Mouse (Mus musculus) left cerebral cortex, postnatal 10 days (tissue): Measurements from ENCODE around the gene Rpl35. TPM values are rescaled to one million over a fixed set of nuclear protein-coding genes. Genes with fewer than 3 reads are reported as not detected.

Source experiments
- DNase-seq, 2 experiments: peaks; one replicate each; pipeline ENCODE4 v3.0.0; 2021 to 2022; ENCODE audit warnings: low spot score in 2 of 2, mixed read lengths in 1 of 2; ENCODE audit errors: extremely low spot score in 1 of 2
- intact Hi-C: fragments of 180-260 bp; cut with DNase I; formaldehyde crosslinking; loops from one replicate; pipeline ENCODE4 v1.15.1; 2025
- total RNA-seq, 2 experiments: library from RNA; stranded (reverse); gene quantifications; 2 replicates each; pipeline ENCODE4 v1.2.3; 2021

Gene Rpl35
- total RNA-seq, 2 experiments from 2014 or later = 326 to 336 TPM

DNA sequence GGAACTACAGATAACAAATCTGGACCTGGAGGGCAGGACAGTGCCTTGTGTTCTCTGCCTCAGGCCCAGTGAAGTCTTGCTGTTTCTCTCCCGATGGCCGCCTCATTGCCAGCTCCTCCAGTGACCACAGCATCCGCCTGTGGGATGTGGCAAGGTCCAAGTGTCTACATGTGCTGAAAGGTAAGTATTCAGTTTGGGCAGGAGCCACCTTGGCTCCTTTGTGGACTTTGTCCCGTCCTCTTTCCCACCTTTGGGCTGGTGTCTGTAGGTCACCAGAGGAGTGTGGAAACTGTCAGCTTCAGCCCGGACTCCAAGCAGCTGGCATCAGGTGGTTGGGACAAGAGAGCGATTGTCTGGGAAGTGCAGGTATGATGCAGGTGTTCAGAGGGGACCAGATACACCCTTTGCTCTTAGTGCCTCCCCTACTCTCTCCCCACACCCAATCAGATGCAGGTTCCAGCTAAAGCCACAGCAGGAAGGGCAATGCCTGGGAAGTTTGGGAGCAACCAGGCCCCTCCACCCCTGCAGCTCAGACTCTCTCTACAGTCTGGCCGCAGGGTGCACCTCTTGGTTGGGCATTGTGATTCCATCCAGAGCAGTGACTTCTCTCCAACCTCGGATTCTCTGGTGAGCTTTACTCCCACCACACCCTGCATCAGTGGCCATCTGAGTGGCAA, 5.4 kb downstream of the Rpl35 start:
- no peak for DNase-seq
- intact Hi-C loops = no loop called here

DNA sequence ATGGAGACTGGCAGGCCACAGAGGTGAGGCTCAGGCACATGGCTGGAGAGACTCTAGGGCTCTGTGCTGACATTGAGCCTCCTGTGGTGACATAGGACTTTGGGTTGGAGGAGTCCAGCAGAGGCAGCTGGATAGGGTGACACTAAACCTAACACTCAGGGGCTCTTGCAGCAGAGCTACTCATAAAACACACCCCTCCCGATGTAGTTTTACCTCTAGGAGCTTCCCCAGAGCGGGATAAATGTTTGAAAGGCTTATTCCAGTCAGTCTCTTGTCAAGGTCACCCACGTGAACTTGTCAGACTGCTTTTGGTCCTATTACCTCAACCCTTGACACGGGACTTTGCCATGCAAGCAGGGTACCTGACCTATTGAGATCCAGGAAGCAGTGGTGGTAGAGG, 6.0 kb downstream of the Rpl35 start:
- intact Hi-C loops = no loop called here
- DNase-seq = no peak

DNA sequence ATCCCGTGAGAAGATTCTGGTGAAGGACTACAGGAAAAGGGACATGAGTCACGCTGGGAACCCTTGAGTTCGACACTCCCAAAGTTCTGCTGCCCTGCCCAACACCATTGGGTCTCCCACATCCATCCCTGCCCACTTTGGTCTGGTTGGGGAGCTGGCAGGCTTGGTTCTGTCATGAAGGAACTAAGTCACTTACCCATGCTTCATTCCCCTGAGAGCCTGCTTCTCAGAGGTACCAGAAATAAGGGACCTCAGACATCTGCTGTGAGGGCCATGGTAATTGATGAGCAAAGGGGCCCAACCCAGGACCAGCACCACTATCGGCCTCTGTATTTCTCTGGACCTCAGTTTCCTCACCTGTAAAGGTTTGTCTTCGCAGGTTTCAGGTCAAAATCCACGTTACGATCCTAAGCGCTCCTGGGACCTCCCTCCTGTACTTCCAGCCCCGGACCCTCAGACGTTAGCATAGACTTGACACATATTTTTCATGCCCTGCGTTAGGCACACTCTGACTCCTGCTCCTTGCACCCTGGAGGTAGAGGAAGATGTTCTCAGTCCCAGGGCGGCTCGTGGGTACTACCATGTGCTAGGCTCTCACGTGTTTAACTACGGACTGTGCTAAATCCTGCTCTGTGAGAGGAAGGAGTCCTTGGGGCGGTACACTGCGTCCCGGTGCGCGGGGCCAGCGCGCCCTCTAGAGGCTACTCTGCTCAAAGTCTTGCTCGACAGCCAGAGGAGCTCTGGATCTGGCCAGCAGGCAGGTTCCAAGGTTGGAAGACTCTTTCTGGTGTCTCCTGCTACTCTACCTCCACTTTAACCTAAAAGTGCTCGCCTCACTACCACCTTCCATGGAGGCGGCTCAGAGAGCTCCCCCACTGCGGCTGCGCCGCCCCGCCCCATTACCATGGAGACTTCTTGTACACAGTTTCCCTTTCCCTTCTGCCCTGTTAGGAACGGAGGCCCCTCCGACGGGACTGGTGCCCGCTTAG, 7.7 kb downstream of the Rpl35 start, which contains the start of gene Wdr38:
Wdr38 (plus strand) TSS at position 91 of the 989 bp plus-strand sequence.
- peak; percentile 82 to 89 for DNase-seq
- intact Hi-C loops = loop anchor here (2.0 kb wide), 1 partner anchor 71 kb away; the partner anchor contains the start of gene Nr6a1

DNA sequence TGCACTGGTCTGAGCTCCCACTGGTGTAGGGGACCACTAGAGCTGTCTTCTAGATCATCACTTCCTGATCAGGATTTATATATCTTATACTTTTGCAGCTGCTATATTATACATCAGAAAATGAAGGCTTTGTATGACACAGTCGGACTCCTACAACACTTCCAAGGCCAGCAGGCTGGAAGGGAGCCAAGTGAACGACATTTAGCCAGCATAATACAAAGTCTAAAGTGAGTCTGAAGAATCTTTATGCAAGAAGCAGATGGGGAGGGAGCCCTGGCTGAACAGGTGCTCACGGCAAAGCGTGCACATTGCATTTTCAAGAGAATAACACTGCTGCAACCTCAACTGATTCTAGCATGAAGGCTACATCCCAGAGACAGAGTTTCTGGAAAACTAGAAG, 13.0 kb downstream of the Rpl35 start:
- intact Hi-C loops = no loop called here

DNA sequence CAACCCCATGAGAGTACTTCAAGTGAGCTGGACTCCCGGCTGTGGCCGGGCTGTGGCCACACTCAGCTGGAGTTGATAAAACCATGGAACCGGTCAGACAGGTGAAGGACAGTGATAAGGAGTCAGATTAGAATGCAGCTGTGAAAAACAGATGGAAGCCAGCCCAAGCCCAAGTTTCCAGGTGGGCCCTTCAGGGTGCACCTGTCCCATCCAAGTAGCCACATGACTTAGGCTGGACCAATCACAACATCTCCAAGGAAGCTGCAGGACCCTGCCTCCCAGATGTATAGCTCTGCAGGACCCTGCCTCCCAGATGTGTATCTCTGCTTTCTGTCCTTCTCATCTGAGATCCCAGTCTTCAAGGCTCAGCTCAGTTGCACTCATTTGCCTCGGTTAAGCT, 13.4 kb downstream of the Rpl35 start:
- DNase-seq = no peak
- intact Hi-C loops = no loop called here

More for the DNA sequence above, 13.0 kb downstream of the Rpl35 start:
- DNase-seq = peak in 1 of 2 experiments; percentile 57

DNA sequence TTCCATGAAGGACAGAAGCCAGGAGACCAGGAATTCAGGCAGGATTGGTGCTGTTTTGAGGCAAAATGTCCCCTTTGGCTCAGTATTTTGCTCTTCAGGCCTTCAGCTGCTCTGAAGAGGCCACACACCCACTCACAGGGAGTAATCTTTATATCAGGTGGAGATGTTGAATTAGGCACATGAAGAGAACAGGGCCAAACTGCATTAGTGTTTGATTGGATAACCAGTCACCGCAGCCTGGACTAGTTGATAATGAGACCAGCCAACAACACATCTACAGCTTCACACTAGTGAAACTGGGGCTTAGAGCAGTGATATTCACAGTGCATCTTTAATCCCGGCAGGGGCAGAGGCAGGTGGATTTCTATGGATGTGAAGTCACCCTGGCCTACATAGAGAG, 16.5 kb downstream of the Rpl35 start:
- intact Hi-C loops = no loop called here
- no peak for DNase-seq

DNA sequence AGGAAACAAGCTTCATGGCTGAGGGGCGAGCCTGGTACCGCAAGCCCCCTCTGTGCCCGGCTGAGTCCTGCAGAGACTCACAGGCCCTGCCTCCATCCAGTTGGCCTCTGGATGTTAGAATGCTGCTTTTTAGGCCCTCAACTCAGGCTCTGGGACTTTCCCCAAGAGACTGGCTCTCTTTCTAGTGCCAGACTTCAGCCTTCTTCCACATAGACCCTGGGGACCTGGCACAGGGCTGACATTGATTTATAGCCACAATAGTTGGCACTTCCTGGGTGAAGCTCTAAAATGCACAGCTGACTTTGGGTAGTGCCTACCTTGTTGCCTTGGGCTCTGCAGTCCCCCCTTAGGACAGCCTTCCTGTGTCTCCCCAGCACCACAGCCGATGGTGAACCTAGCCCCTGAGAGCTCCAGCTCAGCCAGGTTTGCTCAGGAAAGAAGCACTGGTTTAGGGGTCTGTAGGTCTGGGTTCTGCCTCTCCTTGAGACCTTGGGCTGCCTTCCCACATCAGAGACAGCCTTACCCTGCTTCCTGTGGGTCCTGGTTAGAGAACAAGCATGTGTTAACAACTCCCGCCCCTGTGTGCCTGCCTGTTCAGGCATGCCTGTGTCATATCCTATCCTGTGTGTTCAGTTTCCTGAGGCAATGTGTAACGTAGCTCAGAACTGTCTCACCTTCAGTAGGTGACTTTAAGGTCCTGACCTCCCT, 17.5 kb downstream of the Rpl35 start:
- intact Hi-C loops = no loop called here
- DNase-seq = no peak

DNA sequence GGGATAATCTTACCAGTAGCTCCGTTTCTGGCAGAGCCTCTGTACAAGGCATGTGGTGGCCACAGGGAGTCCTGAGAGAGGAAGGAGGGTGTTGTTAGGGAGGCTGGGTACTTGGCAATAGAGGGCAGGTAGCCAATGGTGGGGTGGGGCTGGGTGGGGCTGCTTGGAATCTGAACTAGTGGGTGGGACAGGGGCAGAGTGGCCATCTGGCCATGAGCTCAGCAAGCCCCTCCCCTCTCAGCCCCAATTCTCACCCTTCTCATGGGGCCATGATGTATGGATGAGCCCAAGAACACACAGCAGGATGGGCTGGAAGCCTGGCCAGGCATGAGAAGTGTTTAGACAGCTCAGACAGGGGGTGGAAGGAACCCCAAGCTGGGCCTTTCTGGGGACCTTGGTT, 18.1 kb downstream of the Rpl35 start:
- no peak for DNase-seq
- intact Hi-C loops = no loop called here

DNA sequence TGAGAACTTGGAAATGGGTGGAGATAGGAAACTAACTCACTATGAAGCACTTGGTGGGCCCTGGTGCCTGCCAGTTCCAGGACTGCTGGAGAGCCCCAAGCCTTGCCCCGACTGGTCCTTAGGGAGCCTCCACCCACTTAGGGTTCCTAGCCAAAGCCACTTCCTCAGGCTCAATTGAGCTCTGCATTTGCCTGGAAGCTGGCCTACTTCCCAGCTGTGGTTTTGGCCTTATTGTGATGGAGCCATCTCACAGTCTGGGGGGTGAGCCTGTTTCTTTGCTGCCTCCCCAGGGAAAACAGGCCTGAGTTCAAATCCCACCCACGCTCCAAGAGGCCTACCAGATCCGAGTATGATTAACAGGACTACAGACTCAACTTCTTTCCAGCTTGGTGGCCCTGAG, 18.8 kb downstream of the Rpl35 start:
- peak in 1 of 2 experiments; percentile 51 for DNase-seq
- intact Hi-C loops = no loop called here

DNA sequence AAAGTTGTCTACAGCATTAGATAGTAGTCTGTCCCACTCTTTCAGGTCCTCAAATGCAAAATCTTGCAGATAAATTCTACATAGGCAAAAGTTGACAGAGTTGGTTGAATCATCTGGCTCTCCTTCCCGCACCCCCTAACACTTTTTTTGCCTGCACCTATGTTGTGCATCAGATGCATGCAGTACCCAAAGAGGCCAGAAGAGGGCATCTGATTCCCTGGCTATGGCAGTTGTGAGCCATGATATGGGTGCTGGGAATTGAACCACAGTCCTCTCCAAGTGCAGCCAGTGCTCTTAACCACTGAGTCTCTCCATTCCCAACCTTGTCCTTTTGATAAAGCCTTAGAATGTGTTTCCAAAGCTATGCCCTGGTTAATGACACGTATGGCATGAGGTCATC, 22.0 kb downstream of the Rpl35 start:
- DNase-seq = no peak
- intact Hi-C loops = no loop called here

DNA sequence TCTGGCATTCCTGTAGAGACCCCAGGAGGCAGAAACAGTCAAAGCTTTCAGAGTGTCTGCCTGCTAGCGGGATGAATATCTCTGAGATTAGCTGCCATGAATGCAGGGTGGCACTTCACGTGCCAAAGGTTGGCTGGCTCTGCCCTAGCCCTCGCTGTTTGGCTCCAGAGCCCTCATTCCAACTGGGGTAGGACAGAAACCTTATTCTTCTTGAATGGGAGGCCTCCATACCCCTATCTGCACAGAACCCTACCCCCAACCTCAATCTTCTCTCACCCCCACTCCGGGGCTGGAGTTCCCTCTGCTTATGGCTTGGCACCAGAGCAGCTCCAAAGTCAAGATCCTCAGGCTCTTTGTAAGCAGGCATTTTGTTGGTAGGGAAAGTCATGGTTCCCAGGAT, 27.6 kb downstream of the Rpl35 start:
- intact Hi-C loops = no loop called here
- no peak for DNase-seq

DNA sequence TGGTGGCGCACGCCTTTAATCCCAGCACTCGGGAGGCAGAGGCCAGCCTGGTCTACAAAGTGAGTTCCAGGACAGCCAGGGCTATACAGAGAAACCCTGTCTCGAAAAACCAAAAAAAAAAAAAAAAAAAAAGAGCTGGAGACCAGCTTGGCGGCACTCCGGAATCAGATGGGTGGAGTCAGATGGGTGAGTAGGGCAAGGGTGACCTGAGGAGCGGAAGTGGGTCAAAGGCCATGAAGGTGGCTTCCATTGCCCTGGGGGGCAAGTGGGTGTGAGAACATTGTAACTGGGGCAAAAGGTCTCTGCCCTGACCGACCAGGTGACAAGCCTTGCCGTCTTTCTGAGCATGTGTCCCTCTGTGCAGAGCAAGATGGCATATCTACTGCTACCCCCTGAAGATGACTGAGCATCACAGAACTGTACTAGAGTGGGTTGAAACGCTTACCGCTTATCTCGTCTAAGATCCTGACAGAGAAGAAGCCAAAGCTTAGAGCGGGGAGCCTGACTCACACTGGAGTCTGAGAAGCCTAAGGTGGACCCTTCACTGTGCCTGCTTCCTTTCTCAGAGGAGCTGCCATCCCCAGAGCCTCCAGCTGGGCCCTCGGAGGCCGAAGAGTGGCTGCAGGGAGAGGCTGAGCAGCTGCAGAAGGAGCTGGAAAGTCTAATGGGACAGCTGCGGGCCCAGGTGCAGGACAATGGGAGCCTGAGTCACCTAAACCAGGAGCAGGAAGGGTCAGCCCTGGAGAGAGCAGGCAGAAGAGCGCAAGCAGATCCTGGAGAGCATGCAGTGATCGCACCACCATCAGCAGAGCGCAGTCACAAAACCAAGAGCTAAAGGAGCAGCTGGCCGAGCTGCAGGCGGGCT, 29.3 kb downstream of the Rpl35 start:
- intact Hi-C loops = no loop called here
- DNase-seq = no peak

DNA sequence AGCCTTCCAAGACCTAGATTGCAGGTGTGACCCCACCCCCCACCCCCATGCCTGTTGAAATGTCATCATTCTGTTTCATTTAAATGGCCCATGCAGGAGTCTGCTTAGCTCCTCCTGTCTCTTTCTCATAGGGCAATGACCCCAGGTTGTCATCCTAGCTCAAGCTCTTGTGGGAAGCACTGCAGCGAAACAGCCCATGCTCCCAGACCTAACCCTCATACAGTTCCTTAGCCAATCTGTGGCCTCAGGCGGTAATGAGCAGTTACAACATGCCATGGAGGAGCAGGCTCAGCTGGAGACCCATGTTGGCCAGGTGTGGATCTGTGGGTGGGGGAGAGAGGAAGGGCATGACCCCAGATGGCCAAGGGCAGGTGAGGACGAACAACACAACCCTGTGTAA, 30.2 kb downstream of the Rpl35 start:
- intact Hi-C loops = no loop called here
- DNase-seq = no peak

DNA sequence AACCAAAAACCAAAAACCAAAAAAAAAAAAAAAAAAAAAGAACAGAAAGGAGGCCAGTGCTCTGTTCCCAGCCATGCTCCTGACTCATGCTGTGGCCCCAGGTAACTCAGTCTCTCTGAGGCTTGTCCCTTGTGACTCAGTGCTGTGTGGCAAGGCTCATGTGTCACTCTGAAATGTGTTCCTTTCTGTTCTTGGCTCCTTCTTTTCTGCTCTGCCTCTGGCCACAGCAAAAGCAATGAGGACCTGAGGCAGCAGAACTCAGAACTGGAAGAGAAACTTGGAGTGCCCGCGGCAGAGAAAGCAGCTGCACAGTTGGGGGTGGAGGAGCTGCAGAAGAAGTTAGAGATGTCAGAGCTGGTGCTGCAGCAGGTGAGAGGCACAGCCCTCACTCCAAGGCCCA, 31.3 kb downstream of the Rpl35 start:
- intact Hi-C loops = no loop called here
- no peak for DNase-seq

DNA sequence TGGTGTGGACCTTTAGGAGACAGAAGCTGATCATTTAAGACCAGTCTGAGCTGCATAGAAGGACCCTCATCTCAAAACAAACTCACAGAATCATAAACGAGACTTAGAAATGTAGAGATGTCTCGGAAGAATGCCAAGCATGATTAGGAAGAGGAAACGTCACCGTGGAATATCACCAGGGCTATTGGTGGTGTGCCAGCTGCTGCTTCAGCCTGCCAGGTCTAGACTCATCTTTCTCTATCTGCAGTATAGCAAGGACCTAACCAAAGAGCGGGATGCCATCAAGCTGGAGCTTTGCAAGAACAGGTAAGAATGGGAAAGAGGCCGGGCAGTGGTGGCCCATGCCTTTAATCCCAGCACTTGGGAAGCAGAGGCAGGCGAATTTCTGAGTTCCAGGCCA, 31.7 kb downstream of the Rpl35 start:
- intact Hi-C loops = no loop called here
- no peak for DNase-seq

DNA sequence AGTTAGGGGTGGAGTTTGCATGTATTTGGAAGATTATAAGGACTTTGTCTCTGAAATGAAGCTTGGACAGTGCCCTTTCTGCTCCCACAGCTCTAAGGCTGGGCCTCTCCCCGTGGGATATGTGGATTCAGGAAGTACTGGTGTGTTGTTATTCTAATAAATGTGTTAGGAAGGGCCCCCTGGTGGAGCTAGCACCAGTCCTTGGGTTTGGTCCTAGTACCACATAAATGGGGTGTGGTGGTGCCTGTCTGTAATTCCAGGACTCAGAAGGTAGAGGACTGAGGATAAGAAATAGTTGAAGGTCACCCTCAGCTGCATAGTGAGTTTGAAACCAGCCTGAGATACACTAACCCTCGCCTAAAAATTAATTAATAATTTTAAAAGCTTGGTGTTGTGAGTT, 32.2 kb downstream of the Rpl35 start:
- no peak for DNase-seq
- intact Hi-C loops = no loop called here

DNA sequence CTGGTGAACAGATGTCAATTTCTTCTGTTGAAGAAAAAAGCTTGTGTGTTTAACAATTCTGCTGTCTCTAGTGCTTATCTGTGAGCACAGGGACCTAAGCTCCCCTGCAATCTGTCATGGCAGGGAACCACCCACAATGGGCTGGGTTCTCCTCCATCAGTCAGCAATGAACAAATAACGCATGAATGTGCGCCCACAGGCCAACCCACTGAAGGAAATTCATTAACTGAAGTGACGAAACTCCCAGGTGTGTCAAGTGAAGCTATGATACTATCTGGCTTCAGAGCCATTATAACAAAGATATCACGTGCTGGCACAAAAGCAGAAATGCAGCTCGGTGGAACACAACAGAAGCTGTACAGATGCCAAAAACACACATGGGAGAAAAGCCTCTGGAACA, 35.4 kb downstream of the Rpl35 start:
- intact Hi-C loops = no loop called here
- no peak for DNase-seq

DNA sequence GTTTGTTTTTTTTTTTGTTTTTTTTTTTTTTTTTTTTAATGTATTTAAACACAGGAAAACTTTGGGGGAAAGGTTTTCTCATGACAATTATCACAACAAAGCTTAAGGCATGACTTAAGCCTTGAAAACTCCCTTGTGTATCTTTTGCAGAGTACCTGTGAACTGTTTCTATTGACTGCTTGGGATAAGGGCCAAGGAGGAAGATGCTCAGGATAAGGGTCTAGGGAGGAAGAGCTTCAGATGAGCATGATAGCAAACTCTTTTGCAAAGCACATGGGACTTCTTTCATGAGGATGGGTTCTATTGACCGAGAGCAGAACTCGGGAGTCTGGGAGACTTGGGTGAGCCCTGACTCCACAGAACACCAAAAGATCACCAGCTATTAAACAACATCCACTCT, 35.8 kb downstream of the Rpl35 start:
- intact Hi-C loops = no loop called here
- DNase-seq = no peak

DNA sequence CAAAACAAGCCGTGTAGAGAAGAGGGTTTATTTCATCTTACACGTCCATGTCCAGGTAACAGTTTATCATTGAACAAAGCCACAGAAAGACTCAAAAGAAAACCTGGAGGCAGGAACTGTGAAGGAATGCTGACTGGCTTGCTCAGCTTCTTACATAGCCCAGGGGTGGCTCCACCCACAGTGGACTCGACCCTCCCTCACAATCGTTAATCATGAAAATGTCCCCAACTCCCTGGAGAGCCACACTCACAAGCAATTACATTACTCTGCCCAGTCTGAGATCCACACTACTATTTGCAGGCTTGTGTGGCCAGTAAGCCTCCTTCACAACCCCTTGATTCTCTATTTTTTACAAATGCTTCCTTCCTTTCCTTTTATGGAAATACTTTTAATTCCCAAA, 41.2 kb downstream of the Rpl35 start:
- DNase-seq = no peak
- intact Hi-C loops = no loop called here
